Mouse (Mus musculus) splenic B cell, adult 2 months (primary cell): ENCODE measurements at regions not wholly inside any gene's neighbourhood (a gene's known extent, or its start where the extent isn't known, plus 50 kb on each side); places are given as distances from the start of the nearest gene placed in this dataset.

ENCODE experiments used
- DNase-seq: peaks from one replicate; pipeline ENCODE4 v3.0.0-alpha.2; 2011; ENCODE audit warnings: low read depth, low spot score
- H3K27me3 ChIP-seq: 2 replicates; pipeline ENCODE4 v1.6.1; 2012; ENCODE audit warnings: mild to moderate bottlenecking, low read length, moderate library complexity, mixed read lengths; ENCODE audit not compliant: control insufficient read depth, poor library complexity, insufficient read depth, severe bottlenecking
- H3K36me3 ChIP-seq: 2 replicates; pipeline ENCODE4 v1.6.1; 2012; ENCODE audit warnings: mild to moderate bottlenecking, low read length, moderate library complexity, mixed read lengths; ENCODE audit not compliant: control insufficient read depth, poor library complexity, insufficient read depth, severe bottlenecking

DNA sequence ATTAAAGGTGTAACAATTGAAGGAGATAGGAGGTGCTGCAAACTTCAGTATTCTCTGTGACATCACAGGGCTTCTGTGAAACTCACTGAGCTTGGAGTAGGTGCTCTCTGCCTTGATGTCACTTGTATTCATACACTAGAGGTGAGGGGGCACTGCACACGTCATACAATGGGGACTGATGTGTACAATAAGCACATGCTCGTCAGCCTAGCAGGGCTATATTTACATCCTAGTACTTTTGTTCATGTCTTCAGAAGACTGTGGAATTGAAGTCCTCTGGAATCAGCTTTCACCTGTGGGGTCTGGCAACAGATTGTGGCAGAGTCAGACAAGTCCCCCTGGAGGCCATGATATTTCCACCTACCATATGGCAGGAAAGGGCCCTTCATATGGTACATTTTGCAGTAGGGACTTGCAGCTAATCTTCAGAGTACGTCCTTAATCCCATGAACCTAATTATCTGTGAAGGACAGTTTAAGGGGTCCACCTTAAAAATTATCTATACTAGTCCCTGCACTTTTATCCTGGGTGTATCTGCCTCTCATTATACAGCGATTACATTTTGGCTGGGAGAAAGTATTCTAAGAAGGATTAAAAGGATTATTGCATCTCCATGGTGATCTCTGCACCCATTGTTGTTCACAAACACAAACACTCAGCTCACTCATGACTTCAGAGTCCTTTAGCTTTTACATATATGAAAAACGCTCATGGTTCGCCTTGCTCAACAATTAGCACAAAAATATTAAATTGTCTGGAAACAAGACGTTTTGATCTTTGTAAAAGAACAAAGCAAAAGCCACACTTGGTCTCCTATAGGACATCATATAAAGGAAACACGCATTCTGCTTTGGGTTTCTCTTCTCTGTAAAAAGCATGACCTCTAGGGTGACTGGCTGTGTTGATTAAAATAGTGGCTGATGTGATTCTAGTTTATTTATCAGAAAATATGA lies 324.1 kb upstream of the Itga1 start:
- Histone ChIP-seq H3K27me3 (no peaks in the 10 kb centered on the region), H3K36me3 (no peaks in the 10 kb centered on the region)
- DNase-seq: no peak

GRCm38 (mm10) chr13:115423761-115424160 lies 322.0 kb upstream of the Itga1 start:
- H3K36me3 ChIP-seq: no peaks in the 10 kb centered on the region
- no peak for DNase-seq
- H3K27me3 ChIP-seq: no peaks in the 10 kb centered on the region

GRCm38 (mm10) chr13:115421483-115421882 lies 319.7 kb upstream of the Itga1 start:
- H3K27me3 ChIP-seq: no peaks in the 10 kb centered on the region
- H3K36me3 ChIP-seq: no peaks in the 10 kb centered on the region
- no peak for DNase-seq

DNA sequence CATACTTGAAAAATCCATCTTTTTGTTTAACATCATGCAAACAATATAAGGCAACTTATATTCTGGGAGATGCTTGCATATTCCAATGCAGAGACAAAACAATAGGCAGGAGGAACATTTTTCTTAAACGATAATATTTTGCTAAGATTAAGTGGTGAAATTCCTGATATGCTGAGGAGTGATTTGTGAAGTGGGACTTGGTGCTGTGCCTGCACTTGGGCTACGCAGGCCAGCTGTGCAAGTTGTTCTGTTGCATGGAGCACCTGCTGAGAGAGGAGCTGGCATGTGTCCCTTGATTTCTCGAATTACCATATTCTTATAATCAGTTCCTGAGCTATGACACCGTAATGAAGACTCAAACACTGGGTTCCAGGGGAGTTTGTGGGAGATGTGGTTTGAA lies 316.1 kb upstream of the Itga1 start:
- no peak for DNase-seq
- Histone ChIP-seq H3K27me3 (no peaks in the 10 kb centered on the region), H3K36me3 (no peaks in the 10 kb centered on the region)

GRCm38 (mm10) chr13:115413721-115414531 lies 312.2 kb upstream of the Itga1 start:
- DNase-seq: no peak
- H3K36me3 ChIP-seq: no peaks in the 10 kb centered on the region
- no peaks in the 10 kb centered on the region for H3K27me3 ChIP-seq

GRCm38 (mm10) chr13:115405916-115406315 lies 304.2 kb upstream of the Itga1 start:
- no peak for DNase-seq
- no peaks in the 10 kb centered on the region for H3K27me3 ChIP-seq
- H3K36me3 ChIP-seq: no peaks in the 10 kb centered on the region

GRCm38 (mm10) chr13:115400706-115401215 lies 299.0 kb upstream of the Itga1 start:
- Histone ChIP-seq H3K27me3 (no peaks in the 10 kb centered on the region), H3K36me3 (no peaks in the 10 kb centered on the region)
- DNase-seq: no peak

DNA sequence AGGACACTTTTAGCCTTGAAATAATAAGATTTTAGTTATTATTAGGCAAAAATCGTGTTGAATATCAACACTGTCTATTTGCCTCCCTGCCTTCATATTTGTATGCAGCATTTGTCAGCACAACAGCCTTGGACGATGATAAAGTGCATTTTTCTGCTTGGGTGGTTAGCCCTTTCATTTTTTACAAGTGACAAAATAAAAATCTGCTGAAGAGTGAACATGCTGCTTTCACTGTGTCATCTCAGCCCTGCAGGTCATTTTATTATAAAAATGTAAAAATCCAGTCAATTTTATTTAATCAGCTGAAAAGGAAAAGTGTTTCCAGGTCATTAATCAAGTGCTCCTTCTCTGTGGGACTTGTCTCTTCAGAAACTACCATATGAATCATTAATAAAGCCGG lies 277.9 kb upstream of the Itga1 start:
- Histone ChIP-seq H3K36me3 (no peaks in the 10 kb centered on the region), H3K27me3 (no peaks in the 10 kb centered on the region)
- DNase-seq: no peak

GRCm38 (mm10) chr13:115376180-115376880 lies 274.6 kb upstream of the Itga1 start:
- no peak for DNase-seq
- H3K27me3 ChIP-seq: no peaks in the 10 kb centered on the region
- no peaks in the 10 kb centered on the region for H3K36me3 ChIP-seq

DNA sequence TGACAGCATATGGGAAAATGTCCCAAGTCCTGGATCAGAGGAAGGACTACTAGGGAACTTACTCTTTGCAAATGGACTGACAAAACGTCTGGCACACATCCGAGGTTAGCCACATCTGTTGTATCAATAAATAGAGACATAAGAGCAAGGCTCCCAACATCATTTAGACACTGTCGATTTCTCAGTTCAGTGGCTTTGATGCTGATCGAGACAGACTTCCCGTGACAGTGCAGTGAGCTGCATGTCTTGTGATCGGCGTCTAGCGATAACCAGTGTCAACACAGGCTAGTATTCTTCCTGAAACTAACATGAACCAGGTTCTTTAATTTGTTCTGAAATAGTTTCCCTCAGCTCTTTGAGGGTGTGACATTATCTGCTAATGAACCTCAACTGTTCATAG lies 259.7 kb upstream of the Itga1 start:
- H3K36me3 ChIP-seq: no peaks in the 10 kb centered on the region
- DNase-seq: no peak
- no peaks in the 10 kb centered on the region; the same call in 1 of the 2 replicates for H3K27me3 ChIP-seq

GRCm38 (mm10) chr13:115347022-115347398 lies 245.2 kb upstream of the Itga1 start:
- H3K36me3 ChIP-seq: no peaks in the 10 kb centered on the region
- H3K27me3 ChIP-seq: no peaks in the 10 kb centered on the region
- no peak for DNase-seq

- DNase-seq: no peak
- Histone ChIP-seq H3K27me3 (no peaks in the 10 kb centered on the region), H3K36me3 (no peaks in the 10 kb centered on the region)
Observed at GRCm38 (mm10) chr13:115346115-115347021, 244.6 kb upstream of the Itga1 start.

DNA sequence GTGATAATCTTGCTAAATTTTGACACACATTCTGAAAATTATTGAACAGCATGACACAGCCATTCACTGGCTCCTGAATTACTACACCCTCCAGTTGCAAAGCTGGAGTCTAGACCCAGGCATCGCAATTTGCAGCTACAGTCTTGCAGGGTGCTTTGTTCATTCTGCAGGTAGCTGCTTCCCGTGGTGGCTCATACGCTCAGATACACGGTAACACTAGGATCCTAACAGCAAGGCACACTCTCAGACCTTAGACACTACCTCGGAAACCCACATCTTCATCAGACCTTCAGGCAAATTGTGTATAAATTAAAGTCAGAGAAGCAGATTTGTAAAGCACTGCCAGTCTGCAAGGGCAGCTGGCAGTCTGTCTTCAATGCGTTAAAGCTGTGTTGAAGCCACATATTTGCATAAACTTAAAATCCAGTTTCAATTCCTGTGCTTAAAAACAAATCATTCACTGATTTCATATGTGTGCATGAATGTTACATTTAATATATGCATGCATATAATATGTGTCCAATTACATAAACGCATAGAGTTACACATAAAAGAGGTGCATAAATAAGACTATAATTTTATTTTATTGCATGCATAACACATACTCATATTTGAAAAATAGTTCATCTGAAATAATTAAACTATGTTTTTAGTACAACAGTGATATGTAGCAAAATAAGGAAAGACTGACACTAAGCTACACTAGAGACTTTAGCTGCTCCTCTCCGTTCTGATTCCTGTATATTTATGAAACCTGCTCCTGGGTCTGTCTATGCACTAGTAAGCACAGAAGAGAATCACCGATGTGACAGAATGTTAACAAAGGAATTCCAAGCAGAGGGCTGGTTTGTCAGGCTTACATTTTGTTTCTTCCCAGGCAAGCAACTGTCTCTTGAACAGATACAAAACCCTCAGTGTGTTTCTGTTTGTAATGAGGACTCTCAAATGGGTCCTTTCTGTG lies 227.5 kb upstream of the Itga1 start:
- no peak for DNase-seq
- Histone ChIP-seq H3K36me3 (no peaks in the 10 kb centered on the region), H3K27me3 (no peaks in the 10 kb centered on the region)
